9 mouse cellular contexts compared by ENCODE assay signal in the genomic region with DNA sequence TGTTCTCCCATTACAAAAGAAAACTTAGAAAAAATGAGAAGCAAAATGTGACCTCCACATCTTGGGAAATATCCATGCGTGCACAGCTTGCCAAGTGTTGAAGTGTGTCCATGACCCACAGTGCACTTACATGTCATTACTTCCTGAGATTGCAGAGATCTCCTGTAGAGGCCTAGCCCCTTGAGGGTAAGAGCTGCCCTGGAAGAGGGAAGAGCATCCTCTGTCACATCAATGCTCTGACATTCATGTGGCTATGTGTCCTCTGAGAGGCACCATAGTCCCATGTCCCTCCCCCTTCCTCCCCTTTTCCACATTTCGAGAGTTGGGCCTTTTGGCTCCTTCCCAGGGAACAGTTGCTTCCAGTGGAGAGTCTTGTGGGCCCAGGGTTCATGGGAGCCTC.
DNase-seq lines count a peak whose midpoint lies in the region; ATAC-seq and TF ChIP-seq lines count a peak whose summit lies in the region.
"Had no signal": no experiment of that assay in that cellular context is flagged by ENCODE, and none has a peak within 500 bp of the region (broad histone marks: within the 10 kb centered on the region; RNA-seq: fewer than 3 reads in every experiment).

No protein-coding gene starts in this region.

- no peak overlapping the region for H3K4me3 ChIP-seq in heart, embryonic 11.5 days (ENCODE audit: low read depth, low read length)
- no peak overlapping the region for H3K4me3 ChIP-seq in limb, embryonic 14.5 days (replicated peaks; ENCODE audit: low read length)

- H3K9ac ChIP-seq in heart, embryonic 11.5 days (ENCODE audit: low read depth, low read length), result no peak overlapping the region
- no peak overlapping the region for H3K9ac ChIP-seq in limb, embryonic 14.5 days (ENCODE audit: low read depth, low read length, severe bottlenecking)

- no peak for TF ChIP-seq POLR2A in limb, embryonic 14.5 days (IDR thresholded peaks at IDR 0.05; ENCODE audit: borderline replicate concordance, extremely low read depth, insufficient read depth, insufficient read length)

- ATAC-seq in heart, embryonic 11.5 days (replicated peaks; ENCODE audit: insufficient number of reproducible peaks, low FRiP score, low TSS enrichment), result no peak
- no peak for ATAC-seq in limb, embryonic 14.5 days (ENCODE audit: low FRiP score, low read depth)

- WGBS in heart, embryonic 11.5 days (ENCODE audit: insufficient replicate concordance), result 75% methylated on average over 2 of the region's 2 CpGs
- 59% methylated on average over 2 of the region's 2 CpGs for WGBS in limb, embryonic 14.5 days

- DNase-seq in heart, adult 11 months, result peak; percentile 98
- DNase-seq in Muller cell, postnatal 12 days (ENCODE audit: inconsistent ontology term), result peak; percentile 44
- peak; percentile 60 for DNase-seq in heart, adult 8-10 months (ENCODE audit: low spot score)
- DNase-seq in limb, embryonic 14.5 days (ENCODE audit: low spot score), result no peak
- no peak for DNase-seq in left cerebral cortex, postnatal 14 days (ENCODE audit: low spot score in 2 of 2)
- no peak for DNase-seq in layer of hippocampus, postnatal 25 days (ENCODE audit: extremely low spot score in 1 of 2, low spot score in 1 of 2)
- DNase-seq in cerebellum, adult 18-20 months, result no peak

- no peaks in the 10 kb centered on the region for H3K4me1 ChIP-seq in heart, embryonic 11.5 days (ENCODE audit: control insufficient read depth, insufficient read depth, low read length)
- H3K4me1 ChIP-seq in limb, embryonic 14.5 days (ENCODE audit: control insufficient read depth, insufficient read depth, low read length), result peaks cover 38% of the 10 kb centered on the region

- H3K27me3 ChIP-seq in heart, embryonic 11.5 days (ENCODE audit: control insufficient read depth, insufficient read depth, low read length), result no peaks in the 10 kb centered on the region
- no peaks in the 10 kb centered on the region for H3K27me3 ChIP-seq in limb, embryonic 14.5 days (ENCODE audit: control insufficient read depth, insufficient read depth, low read length)

- H3K36me3 ChIP-seq in heart, embryonic 11.5 days (ENCODE audit: control insufficient read depth, insufficient read depth, low read length), result no peaks in the 10 kb centered on the region
- no peaks in the 10 kb centered on the region for H3K36me3 ChIP-seq in limb, embryonic 14.5 days (ENCODE audit: control insufficient read depth, insufficient read depth, low read length)

- intact Hi-C loops in left cerebral cortex, postnatal 14 days (cut with DNase I), result no loop called here

- H3K4me2 ChIP-seq in heart, embryonic 11.5 days, result no peak overlapping the region
- H3K4me2 ChIP-seq in limb, embryonic 14.5 days (replicated peaks; ENCODE audit: low read depth, low read length, severe bottlenecking), result no peak overlapping the region
- H3K4me2 ChIP-seq: midbrain, embryonic 11.5 days had no signal

- H3K27ac ChIP-seq in heart, embryonic 11.5 days (ENCODE audit: low read depth, low read length), result no peak overlapping the region
- H3K27ac ChIP-seq in limb, embryonic 14.5 days (replicated peaks; ENCODE audit: low read depth, low read length), result peak overlapping the region; percentile 49; the same call in 1 of the 2 replicates

- no peaks in the 10 kb centered on the region for H3K9me3 ChIP-seq in heart, embryonic 11.5 days (replicated peaks; ENCODE audit: control insufficient read depth, low read length)
- H3K9me3 ChIP-seq in limb, embryonic 14.5 days (ENCODE audit: control insufficient read depth, low read length), result no peaks in the 10 kb centered on the region

Comparison
In these comparisons a context has a peak if more than half of its experiments do, and no peak if none do; other contexts are left out.
1. DNase-seq: peak in heart, adult 11 months (single experiment), Muller cell, postnatal 12 days (single experiment) and heart, adult 8-10 months (single experiment); none in limb, embryonic 14.5 days (single experiment), left cerebral cortex, postnatal 14 days (0 of 2), layer of hippocampus, postnatal 25 days (0 of 2) and cerebellum, adult 18-20 months (0 of 2).